Mouse (Mus musculus) brain, embryonic 14.5 days (tissue): Measurements from ENCODE around the gene Ifitm1.

Experiments used
- CTCF ChIP-seq: fragments of 200-500 bp; IDR thresholded peaks from 2 replicates; pipeline ENCODE4 v1.5.1; 2012; ENCODE audit warnings: inconsistent platforms, mild to moderate bottlenecking, moderate library complexity, borderline replicate concordance; ENCODE audit not compliant: insufficient read depth, insufficient read length; ENCODE audit errors: extremely low read depth
- POLR2A ChIP-seq: fragments of 200-500 bp; IDR thresholded peaks from 2 replicates; pipeline ENCODE4 v1.6.1; 2012; ENCODE audit warnings: mild to moderate bottlenecking, inconsistent platforms, borderline replicate concordance; ENCODE audit not compliant: poor library complexity, insufficient read depth, insufficient read length, severe bottlenecking; ENCODE audit errors: extremely low read depth

DNA sequence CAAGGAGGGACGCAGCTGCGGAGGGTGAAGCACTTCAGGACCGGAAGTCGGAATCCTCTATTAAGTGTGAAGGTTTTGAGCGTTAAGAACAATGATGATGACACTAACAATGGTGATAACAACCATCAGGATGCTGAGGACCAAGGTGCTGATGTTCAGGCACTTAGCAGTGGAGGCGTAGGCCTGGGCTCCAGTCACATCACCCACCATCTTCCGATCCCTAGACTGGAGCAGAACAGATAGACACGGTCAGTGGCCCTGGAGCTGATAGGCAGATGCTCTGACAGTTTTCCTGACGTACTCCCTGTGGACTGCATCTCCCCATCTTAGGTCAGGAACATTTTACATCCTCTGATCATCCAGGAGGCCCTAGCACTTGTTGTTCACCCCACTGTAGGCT lies 42.6 kb downstream of the Ifitm1 start:
- TF ChIP-seq POLR2A (no peak), CTCF (no peak)
